Mouse (Mus musculus): Measurements from ENCODE around the gene Tph2. TPM values are rescaled to one million over a fixed set of nuclear protein-coding genes. Genes with fewer than 3 reads are reported as not detected.
A peak's percentile ranks its signal among the peaks of the same experiment; 100 is the strongest.

The Tph2 gene
- polyA plus RNA-seq, 1 experiment from 2014 or later: 0.47 TPM

DNA sequence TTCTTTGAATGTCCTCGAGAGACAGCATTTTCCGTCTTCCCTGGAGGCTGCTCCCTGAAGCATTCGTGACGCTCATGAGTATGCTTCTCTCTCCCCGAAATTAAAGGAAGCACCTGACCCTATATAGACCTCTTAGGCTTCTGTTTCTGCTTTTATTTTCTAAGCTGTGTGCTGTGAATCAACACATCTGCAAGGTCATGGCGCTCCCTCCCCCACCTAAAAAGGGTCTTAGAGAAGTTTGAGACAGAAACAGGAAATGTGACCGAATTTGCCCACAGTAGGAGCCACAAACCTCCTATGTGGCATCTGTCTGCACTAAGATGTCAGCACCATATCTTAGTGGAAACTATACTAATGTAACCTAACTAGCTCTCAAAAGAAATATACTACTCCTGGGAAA is 124.1 kb downstream of the Tph2 start:
- Histone ChIP-seq H3K27me3 (no peaks in the 10 kb centered on the region), H3K4me2 (replicated peaks) (no peak overlapping the region), H3K4me3 (no peak overlapping the region), H3K9ac (replicated peaks) (no peak overlapping the region), H3K36me3 (no peaks in the 10 kb centered on the region), H3K27ac (replicated peaks) (no peak overlapping the region), H3K4me1 (no peaks in the 10 kb centered on the region), H3K9me3 (no peaks in the 10 kb centered on the region)
- 84% methylated on average over 7 of the region's 7 CpGs for WGBS
- no peak for ATAC-seq (ENCODE audit: low FRiP score, low read depth)

DNA sequence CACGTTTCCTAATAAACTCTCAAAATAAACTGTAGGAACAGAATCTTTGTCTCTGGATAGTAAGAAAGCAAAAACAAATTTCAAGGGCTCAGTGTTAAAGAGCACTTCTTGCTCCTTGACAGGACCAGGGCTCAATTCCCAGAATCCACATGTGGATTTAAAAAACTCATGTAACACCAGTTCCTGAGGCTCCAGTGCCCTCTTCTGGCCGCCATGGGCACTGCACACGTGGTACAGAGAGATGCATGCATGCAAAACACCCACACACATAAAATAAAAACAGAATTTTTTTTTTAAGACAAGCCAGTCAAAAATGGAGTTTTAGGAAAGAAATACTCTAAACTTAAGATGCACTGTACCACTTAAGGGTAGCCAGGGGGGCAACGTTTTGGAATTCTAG is 133.2 kb downstream of the Tph2 start:
- ATAC-seq (ENCODE audit: low FRiP score, low read depth): no peak
- Histone ChIP-seq H3K4me3 (no peak overlapping the region), H3K9ac (replicated peaks) (no peak overlapping the region), H3K4me2 (replicated peaks) (no peak overlapping the region), H3K27me3 (no peaks in the 10 kb centered on the region), H3K9me3 (no peaks in the 10 kb centered on the region), H3K36me3 (no peaks in the 10 kb centered on the region), H3K4me1 (no peaks in the 10 kb centered on the region), H3K27ac (replicated peaks) (no peak overlapping the region)
- 50% methylated on average over 4 of the region's 4 CpGs for WGBS

DNA sequence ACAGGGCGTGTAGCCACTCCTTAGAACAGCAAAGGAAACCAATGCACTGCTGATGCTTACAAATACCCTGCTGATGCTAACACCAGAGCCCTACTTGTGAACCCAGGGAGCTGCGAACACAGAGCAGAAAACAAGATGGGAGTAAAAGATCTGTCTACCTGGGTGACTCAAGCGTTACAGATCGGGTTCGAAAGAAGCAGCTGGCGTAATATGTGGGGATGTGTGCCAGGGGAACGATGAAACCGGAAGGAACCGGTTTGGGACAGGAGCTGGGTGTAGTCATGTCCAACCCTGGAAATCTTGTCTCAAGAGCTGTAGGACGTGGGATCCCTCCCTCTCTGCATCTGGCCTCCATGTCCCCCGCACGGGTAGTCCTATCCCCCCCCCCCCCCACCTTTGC is 134.1 kb downstream of the Tph2 start:
- H3K4me2 ChIP-seq (replicated peaks): no peak overlapping the region
- no peak for ATAC-seq (ENCODE audit: low FRiP score, low read depth)
- H3K36me3 ChIP-seq: no peaks in the 10 kb centered on the region
- 85% methylated on average over 12 of the region's 12 CpGs for whole genome bisulfite sequencing
- H3K27me3 ChIP-seq: no peaks in the 10 kb centered on the region
- H3K9ac ChIP-seq (replicated peaks): no peak overlapping the region
- H3K4me1 ChIP-seq: no peaks in the 10 kb centered on the region
- H3K9me3 ChIP-seq: no peaks in the 10 kb centered on the region
- no peak overlapping the region for H3K27ac ChIP-seq (replicated peaks)
- H3K4me3 ChIP-seq: no peak overlapping the region

DNA sequence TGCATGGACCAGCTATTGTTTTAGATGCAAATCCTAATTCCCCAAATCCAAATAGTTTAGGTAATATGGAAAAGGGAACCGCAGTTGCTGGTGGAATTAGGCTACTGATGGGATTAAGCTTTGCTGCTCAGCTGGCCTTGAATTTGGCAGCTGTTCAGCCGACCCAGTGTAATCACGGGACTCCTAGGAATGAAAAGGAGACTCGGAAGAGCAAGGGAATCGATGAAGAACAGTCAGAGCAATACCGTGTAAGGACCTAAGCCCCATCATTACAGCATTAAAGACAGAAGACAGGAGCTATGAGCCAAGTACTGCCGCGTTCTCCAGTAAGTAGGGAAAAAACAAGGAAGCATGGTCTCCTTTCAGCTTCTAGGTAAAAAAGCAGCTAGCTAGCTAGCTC is 134.6 kb downstream of the Tph2 start:
- Histone ChIP-seq H3K4me1 (no peaks in the 10 kb centered on the region), H3K9ac (replicated peaks) (no peak overlapping the region), H3K4me2 (replicated peaks) (no peak overlapping the region), H3K27ac (replicated peaks) (no peak overlapping the region), H3K4me3 (no peak overlapping the region), H3K36me3 (no peaks in the 10 kb centered on the region), H3K27me3 (no peaks in the 10 kb centered on the region), H3K9me3 (no peaks in the 10 kb centered on the region)
- 50% methylated on average over 8 of the region's 8 CpGs for WGBS
- peak; percentile 71 for ATAC-seq (ENCODE audit: low FRiP score, low read depth)

DNA sequence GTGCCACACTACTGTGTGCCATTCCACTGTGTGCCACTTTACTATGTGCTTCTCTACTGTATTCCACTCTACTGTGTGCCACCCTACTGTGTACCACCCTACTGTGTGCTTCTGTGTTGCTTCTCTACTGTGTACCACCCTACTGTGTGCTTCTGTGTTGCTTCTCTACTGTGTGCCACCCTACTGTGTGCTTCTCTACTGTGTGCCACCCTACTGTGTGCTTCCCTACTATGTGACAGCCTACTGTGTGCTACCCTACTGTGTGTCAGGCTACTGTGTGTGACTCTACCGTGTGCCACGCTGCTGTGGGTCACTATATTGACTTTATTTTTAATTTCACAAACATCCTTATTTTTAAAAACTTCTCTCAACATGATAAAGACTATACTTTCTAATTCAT is 136.3 kb downstream of the Tph2 start:
- no peak for ATAC-seq (ENCODE audit: low FRiP score, low read depth)

DNA sequence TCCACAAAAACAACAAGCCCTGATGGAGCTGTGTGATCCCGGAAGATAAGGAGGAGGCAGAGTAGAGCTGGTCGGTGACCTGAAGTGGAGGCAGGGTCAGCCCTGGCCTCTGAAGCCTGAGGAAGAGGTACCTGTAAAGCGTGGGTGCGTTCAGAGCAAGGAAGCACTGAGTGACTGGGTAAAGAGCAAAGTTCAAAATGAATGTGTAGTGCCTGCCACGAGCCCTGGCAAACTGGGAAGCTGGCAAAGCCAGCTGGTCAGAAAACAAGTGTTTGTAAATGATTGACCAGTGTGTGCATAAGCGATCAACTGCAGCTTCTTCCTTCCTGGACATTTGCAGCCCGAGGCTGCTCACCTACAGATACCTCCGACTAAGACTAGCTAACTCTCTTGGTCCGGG is 149.1 kb downstream of the Tph2 start:
- ATAC-seq (ENCODE audit: low FRiP score, low read depth): no peak
- Histone ChIP-seq H3K27ac (replicated peaks) (no peak overlapping the region), H3K9ac (replicated peaks) (no peak overlapping the region), H3K4me1 (no peaks in the 10 kb centered on the region), H3K27me3 (no peaks in the 10 kb centered on the region), H3K9me3 (no peaks in the 10 kb centered on the region), H3K4me2 (replicated peaks) (no peak overlapping the region), H3K4me3 (no peak overlapping the region), H3K36me3 (no peaks in the 10 kb centered on the region)
- 90% methylated on average over 9 of the region's 9 CpGs for WGBS

More for the DNA sequence above, 136.3 kb downstream of the Tph2 start:
- no peaks in the 10 kb centered on the region for H3K9me3 ChIP-seq
- no peaks in the 10 kb centered on the region for H3K27me3 ChIP-seq
- no peaks in the 10 kb centered on the region for H3K36me3 ChIP-seq
- H3K4me1 ChIP-seq: no peaks in the 10 kb centered on the region
- no peak overlapping the region for H3K4me2 ChIP-seq (replicated peaks)
- WGBS: 87% methylated on average over 2 of the region's 2 CpGs
- H3K9ac ChIP-seq (replicated peaks): no peak overlapping the region
- H3K4me3 ChIP-seq: no peak overlapping the region
- no peak overlapping the region for H3K27ac ChIP-seq (replicated peaks)

Other genes with a start within 250 kb of the Tph2 start
- gene Tbc1d15, start 66.4 kb upstream of the Tph2 start, polyA plus RNA-seq (2016; fragmentation: Nextera tagmentation; extraction: Ambion mirVana): 42.2 and 45.1 TPM in 2 replicates
- gene Rab21, start 130.6 kb upstream of the Tph2 start, polyA plus RNA-seq (2016; fragmentation: Nextera tagmentation; extraction: Ambion mirVana): 5.2 and 5.4 TPM in 2 replicates
- 40.5 and 43.0 TPM in 2 replicates for gene Tmem19, start 177.5 kb upstream of the Tph2 start, polyA plus RNA-seq (2016; fragmentation: Nextera tagmentation; extraction: Ambion mirVana)
- gene Thap2, start 199.4 kb upstream of the Tph2 start, polyA plus RNA-seq (2016; fragmentation: Nextera tagmentation; extraction: Ambion mirVana): 32.8 and 35.2 TPM in 2 replicates
- 26.9 and 28.2 TPM in 2 replicates for gene Zfc3h1, start 199.9 kb upstream of the Tph2 start, polyA plus RNA-seq (2016; fragmentation: Nextera tagmentation; extraction: Ambion mirVana)

Measured in midbrain, embryonic 12.5 days (tissue).